Mouse (Mus musculus): ENCODE results near the gene Prkab2.
A peak's percentile ranks its signal among the peaks of the same experiment; 100 is the strongest.

Gene Prkab2

GRCm38 (mm10) chr3:97649469-97649868, 8.5 kb upstream of the Prkab2 start:
- no peak for DNase-seq (ENCODE audit: low spot score in 2 of 2)

DNA sequence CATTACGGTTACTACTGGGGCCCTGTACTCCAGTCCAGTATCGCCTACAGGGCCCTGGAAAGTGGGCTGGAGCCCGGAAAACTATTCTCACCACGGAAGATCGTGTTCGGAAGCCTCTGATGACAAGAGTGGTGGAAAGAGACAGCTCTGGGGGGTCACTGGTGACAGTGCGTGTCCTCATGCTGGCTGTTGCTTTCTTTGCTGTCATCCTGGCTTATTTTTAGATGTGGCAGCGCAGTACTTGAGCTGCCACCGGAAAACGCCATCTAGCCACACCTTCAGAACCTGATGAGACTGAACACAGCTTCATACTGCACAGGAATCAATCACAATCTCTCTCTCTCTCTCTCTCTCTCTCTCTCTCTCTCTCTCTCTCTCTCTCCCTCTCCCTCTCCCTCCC, 6.4 kb upstream of the Prkab2 start:
- DNase-seq (ENCODE audit: low spot score in 2 of 2): no peak

GRCm38 (mm10) chr3:97653781-97654180, 4.2 kb upstream of the Prkab2 start:
- no peak for DNase-seq (ENCODE audit: low spot score in 2 of 2)

DNA sequence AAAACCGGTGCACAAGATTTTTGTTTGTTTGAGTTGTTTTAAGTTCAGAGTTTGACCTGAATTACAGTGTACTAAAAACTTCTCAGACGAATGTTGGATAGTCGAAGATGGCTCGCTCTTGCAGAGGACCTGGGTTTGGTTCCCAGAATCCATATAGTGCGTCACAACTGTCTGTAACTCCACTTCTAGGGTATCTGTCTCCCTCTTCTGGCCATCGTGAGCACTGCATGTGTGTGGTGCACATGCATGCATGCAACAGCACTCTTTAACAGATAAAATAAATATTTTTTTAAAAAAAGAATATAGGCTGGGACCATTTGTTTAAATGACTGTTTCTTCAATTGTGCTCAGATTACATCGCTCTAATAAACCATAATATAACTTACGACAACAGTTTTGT, 3.1 kb upstream of the Prkab2 start:
- DNase-seq (ENCODE audit: low spot score in 2 of 2): peak; percentile 43 to 71

GRCm38 (mm10) chr3:97658426-97659193, 617 bp downstream of the Prkab2 start:
- DNase-seq (ENCODE audit: low spot score in 2 of 2): no peak

DNA sequence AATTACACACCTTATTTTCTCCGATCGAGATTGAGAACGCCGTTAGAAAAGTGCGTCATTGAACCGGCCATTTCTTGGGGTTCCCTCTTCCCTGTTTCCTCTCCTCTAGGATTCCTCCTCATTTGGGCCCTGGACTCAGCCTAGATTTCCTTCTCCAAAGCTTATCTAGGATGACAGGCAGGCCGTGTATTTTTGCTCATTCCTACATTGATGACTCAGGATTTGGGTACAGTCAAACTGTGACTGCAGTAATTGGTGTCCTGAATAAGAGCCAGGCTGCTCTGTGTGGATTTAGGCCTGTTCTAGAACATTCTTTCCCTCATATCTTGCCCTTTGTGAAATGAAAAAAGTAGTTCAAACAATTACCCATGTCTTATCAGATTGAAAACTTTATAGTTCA, 1.8 kb downstream of the Prkab2 start:
- no peak for DNase-seq (ENCODE audit: low spot score in 2 of 2)

- no peak for DNase-seq (ENCODE audit: low spot score in 2 of 2)
Measured at GRCm38 (mm10) chr3:97661206-97661605, 3.2 kb downstream of the Prkab2 start.

DNA sequence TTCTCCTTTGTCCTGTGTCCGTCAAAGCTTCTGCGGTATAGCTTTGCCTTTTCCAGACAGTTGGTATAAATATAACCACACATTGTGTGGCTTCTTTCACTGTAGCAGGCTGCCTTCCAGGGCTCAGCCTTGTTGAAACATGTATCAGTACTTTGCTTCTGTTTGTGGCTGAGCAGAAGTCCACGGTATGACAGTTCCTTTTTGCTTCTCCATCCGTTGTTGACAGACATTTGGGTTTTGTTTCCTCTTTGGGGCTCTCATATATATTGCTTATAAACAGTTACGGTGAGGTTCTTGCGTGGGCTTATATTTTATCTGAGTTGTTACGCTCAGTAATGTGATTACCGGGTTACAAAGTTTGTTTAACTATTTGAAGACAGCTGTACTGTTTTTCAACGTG, 7.5 kb downstream of the Prkab2 start:
- DNase-seq (ENCODE audit: low spot score in 2 of 2): no peak

DNA sequence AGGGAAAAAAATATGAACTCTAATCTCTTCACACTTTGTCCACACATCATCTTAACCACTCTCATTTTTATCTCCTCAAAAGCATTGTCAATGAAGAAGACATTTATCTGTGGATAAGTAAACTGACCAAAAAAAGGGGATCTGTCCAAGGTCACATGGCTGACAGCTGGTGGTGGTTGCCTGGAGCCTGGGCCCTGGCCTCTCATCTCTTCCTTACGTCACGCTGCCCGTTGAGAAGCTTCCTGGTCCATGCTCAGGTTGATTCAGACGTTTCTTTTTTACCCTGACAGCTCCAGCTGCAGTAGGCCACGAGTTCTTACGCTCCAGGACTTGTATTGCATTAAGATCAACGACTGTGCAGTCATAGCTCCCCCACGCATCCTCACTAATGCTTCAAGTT, 8.2 kb downstream of the Prkab2 start:
- no peak for DNase-seq (ENCODE audit: low spot score in 2 of 2)

- DNase-seq (ENCODE audit: low spot score in 2 of 2): no peak
Measured at GRCm38 (mm10) chr3:97667093-97667675, 9.2 kb downstream of the Prkab2 start.

GRCm38 (mm10) chr3:97674644-97675110, 16.7 kb downstream of the Prkab2 start, which contains the start of gene Gm17651:
Gene Gm17651, minus strand, starts transcription at chr3:97674694.
- no peak for DNase-seq (ENCODE audit: low spot score in 2 of 2)

- no peak for DNase-seq (ENCODE audit: low spot score in 2 of 2)
Measured at GRCm38 (mm10) chr3:97676126-97676525, 18.1 kb downstream of the Prkab2 start.

- no peak for DNase-seq (ENCODE audit: low spot score in 2 of 2)
Measured at GRCm38 (mm10) chr3:97678416-97678815, 20.4 kb downstream of the Prkab2 start.

GRCm38 (mm10) chr3:97680631-97681320, 22.8 kb downstream of the Prkab2 start:
- peak; percentile 77 to 93 for DNase-seq (ENCODE audit: low spot score in 2 of 2)

DNA sequence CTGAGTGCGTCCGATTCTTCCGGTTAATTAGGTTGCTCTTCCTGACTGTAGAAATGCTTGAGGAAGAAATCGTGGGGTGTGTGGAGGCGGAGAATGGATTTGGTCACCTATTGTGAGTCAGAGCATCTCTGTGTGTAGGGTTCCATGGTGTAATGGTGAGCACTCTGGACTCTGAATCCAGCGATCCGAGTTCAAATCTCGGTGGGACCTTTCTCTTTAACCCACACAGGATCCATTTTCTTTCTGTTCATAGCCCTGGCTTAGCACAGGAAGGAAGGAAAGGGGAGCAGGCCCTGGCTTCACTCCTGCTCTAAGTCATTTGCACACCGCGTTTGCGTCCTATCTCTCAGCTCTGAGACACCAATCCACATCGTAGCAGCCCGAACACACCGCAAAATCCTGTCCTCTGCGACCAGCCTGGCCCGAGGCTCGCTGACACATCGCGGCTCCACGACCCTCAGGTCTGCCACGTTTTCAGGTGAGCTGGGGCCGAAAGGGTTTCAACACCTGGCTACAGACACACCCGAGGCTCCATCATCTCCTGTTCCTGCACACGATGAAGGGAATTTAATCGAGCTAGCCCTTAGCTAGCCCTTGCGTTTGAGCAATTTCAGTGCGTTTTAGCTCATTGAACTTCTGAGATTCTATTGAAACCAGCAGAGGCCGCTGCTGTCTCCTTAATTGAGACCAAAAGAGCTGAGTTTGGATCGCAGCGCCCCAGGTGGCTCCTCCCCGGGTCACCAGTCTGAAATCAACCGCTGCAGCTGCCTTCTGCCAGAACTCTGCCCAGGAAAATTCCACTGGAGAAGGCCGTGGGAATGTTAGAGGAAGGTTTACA, 23.5 kb downstream of the Prkab2 start:
- DNase-seq (ENCODE audit: low spot score in 2 of 2): peak; percentile 59 to 79

- no peak for DNase-seq (ENCODE audit: low spot score in 2 of 2)
Measured at GRCm38 (mm10) chr3:97682159-97682502, 24.1 kb downstream of the Prkab2 start.

DNA sequence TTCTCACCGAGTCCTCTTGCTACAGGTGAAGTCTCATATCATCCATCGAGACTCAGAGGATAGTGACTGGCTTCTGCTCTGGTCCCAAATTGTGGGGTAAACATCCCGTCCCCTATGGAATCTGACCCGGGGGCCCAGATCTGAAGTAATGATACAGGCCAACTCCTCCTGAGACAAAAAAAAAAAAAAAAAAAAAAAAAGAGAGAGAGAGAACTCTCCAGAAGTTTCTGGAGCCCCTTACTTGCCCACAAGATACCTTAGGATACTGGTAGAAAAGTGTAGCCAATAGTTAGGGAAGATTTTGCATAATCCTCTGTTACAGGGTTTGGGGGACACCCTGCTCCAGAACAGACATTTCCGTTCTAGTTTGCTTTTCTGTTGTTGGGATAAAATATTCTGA, 24.6 kb downstream of the Prkab2 start:
- DNase-seq (ENCODE audit: low spot score in 2 of 2): no peak

DNA sequence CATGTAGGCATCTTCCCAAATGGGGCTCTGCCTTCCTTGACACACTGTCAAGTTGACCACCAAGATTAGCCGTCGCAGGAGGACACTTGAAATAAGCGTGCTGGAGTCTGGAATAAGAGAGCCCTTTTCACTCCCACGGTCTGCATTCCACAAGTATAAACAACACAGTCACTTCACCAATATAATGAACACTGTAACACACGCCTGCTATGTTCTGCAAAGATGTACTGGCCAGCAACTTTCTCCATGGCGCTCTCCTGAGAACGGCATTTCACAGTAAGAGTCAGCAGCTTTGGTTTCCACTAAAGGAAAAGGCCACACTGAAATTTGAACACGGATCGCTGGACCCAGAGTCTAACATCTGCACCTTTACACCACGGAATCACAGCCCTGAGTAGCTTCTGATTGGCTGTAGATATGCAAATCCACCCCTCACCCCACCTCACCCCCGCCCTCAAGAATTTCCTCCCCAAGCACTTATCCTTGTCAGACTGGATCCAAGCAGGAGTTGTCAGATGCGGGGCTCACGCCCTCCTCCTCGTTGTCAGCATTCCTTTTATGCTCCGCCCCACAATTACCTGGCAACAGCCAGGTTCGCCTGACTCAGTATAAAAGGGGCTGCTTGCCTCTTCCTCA, 25.7 kb downstream of the Prkab2 start:
- DNase-seq (ENCODE audit: low spot score in 2 of 2): no peak

DNA sequence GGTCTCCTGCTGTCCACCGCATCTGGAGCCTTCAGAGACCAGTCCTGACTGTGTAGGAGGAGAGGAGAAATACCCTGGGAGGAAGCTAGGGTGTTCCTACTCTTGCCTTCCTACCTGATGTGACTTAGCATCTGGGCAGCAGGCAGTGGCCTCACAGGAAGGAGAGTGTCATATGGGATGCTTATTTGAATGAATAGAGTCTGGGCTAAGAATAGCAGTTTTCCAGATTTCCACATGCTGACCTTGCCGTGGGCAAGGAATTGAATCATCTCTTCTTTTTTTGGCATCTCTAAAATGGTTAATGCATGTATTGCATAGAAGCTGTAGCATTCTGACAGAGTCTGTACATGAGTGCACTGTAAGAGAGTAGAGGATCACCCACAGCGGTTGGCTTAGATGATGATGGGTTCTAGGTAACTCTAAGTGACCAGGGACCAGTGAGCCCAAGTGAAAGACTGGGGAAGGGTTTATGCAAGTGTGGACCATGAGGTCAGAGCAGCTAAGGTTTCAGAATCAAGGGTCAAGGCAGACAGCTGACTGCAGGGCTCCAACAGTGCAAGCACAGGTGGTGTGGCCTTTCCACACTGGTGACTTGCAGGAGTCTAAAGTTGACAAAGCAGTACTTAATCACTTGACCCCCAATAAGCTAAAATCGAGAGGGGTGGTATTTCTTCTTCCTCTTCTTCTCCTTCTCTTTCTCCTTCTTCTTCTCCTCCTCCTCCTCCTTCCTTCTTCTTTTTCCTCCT, 28.6 kb downstream of the Prkab2 start:
- DNase-seq (ENCODE audit: low spot score in 2 of 2): no peak

- no peak for DNase-seq (ENCODE audit: low spot score in 2 of 2)
Measured at GRCm38 (mm10) chr3:97689289-97689688, 31.3 kb downstream of the Prkab2 start.

DNA sequence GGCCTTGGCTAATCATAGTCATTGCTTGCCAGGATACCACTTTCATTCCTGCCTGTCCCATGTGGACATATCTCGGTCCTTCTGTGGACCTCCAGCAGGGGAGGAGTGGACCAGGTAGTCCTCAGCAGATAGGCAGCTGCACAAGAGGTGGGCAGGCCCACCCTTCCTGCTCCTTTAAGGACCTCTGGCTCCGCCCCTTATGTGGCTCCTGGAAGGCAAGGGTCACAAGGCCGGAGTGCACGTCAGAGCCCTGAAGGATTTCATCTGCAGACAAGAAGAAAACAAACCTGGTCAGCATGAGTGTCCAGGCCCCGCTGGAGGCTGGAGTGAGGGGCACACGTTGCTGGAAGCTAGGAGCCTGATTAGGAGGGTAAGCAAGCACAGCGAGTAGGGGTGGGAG, 32.6 kb downstream of the Prkab2 start:
- DNase-seq (ENCODE audit: low spot score in 2 of 2): no peak

Data from spleen, postnatal 4 days (tissue).